Mouse (Mus musculus): Measurements from ENCODE around the gene Tctex1d2. TPM values are rescaled to one million over a fixed set of nuclear protein-coding genes. Genes with fewer than 3 reads are reported as not detected.

Tctex1d2 gene
- polyA plus RNA-seq, 1 experiment from 2014 or later = 36.1 TPM

DNA sequence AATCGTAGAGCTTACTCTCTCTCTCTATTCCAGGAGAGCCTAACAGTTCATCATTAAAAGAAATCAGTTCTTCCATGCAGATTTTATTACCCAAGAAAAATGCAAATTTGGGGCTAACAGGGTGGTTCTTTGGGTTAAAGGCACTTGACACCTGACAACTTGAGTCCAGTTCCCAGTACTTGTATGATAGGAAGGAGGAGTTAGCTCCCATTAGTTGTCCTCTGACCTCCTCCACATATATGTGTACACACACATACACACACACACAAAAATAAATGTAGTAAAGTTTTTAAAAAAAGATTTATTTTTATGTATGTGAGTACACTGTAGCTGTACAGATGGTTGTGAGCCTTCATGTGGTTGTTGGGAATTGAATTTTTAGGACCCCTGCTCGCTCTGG is 30.6 kb downstream of the Tctex1d2 start:
- DNase-seq (ENCODE audit: low spot score) (no peak), ATAC-seq (replicated peaks; ENCODE audit: low FRiP score) (no peak)
- no peaks in the 10 kb centered on the region for H3K27me3 ChIP-seq (ENCODE audit: control insufficient read depth, insufficient read depth, low read length)
- H3K4me2 ChIP-seq (ENCODE audit: low read depth, low read length, severe bottlenecking) = no peak overlapping the region
- no peak overlapping the region for H3K27ac ChIP-seq (ENCODE audit: low read depth, low read length)
- no peaks in the 10 kb centered on the region for H3K4me1 ChIP-seq (replicated peaks; ENCODE audit: control insufficient read depth, insufficient read depth, low read length)
- no peak overlapping the region for H3K9ac ChIP-seq (ENCODE audit: low read length)
- no peaks in the 10 kb centered on the region; the same call in 1 of the 2 replicates for H3K36me3 ChIP-seq (ENCODE audit: control insufficient read depth, insufficient read depth, low read length)
- H3K4me3 ChIP-seq (ENCODE audit: low read depth, low read length) = no peak overlapping the region
- 93% methylated on average over 2 of the region's 2 CpGs for WGBS
- H3K9me3 ChIP-seq (ENCODE audit: control insufficient read depth, low read length) = no peaks in the 10 kb centered on the region

DNA sequence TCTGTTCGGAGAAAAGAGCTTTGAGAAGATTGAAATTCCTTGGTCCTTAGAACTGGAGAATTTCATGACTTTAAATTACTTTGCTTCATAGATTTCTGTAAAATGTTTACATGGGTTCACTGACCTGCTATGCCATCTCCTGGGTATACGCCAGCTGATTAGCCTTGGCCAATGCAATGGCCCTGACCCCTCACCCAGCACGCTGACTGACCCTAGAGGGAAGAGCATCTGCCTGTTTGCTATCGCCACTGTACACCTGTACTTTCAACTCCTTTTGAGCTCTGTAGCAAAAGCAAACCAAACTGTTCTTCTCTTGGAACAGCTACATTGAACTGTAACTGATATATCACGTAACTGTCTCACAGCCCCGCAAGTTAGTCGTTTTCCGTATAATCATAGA is 33.6 kb downstream of the Tctex1d2 start:
- no peak overlapping the region for H3K4me2 ChIP-seq (ENCODE audit: low read depth, low read length, severe bottlenecking)
- no peak overlapping the region for H3K27ac ChIP-seq (ENCODE audit: low read depth, low read length)
- H3K4me3 ChIP-seq (ENCODE audit: low read depth, low read length) = no peak overlapping the region
- no peaks in the 10 kb centered on the region for H3K4me1 ChIP-seq (replicated peaks; ENCODE audit: control insufficient read depth, insufficient read depth, low read length)
- WGBS = 95% methylated on average over 8 of the region's 8 CpGs
- ATAC-seq (replicated peaks; ENCODE audit: low FRiP score) (no peak), DNase-seq (ENCODE audit: low spot score) (no peak)
- H3K9ac ChIP-seq (ENCODE audit: low read length) = no peak overlapping the region
- no peaks in the 10 kb centered on the region for H3K27me3 ChIP-seq (ENCODE audit: control insufficient read depth, insufficient read depth, low read length)
- no peaks in the 10 kb centered on the region; the same call in 1 of the 2 replicates for H3K36me3 ChIP-seq (ENCODE audit: control insufficient read depth, insufficient read depth, low read length)
- no peaks in the 10 kb centered on the region for H3K9me3 ChIP-seq (ENCODE audit: control insufficient read depth, low read length)

DNA sequence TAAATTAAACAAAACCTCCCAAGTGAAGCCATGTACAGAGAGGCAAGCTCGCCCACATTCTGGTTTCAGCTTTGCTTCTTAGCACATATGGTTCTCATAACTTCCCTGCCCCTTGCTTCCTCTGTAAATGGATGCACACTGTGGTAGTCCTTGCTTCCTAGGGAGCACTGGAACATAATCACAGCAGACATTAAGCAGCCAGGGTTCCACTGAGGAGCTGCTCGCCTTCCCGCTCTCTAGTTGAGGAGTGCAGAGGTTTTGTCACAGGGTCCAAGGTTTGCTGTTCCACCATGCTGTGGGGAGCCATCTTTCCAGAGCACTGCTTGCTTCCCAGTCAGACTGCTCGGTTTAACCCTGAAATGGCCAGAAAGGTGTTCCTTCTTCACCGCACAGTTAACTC is 35.1 kb downstream of the Tctex1d2 start:
- H3K27me3 ChIP-seq (ENCODE audit: control insufficient read depth, insufficient read depth, low read length) = no peaks in the 10 kb centered on the region
- no peak overlapping the region for H3K27ac ChIP-seq (ENCODE audit: low read depth, low read length)
- no peaks in the 10 kb centered on the region for H3K4me1 ChIP-seq (replicated peaks; ENCODE audit: control insufficient read depth, insufficient read depth, low read length)
- H3K9me3 ChIP-seq (ENCODE audit: control insufficient read depth, low read length) = no peaks in the 10 kb centered on the region
- WGBS = 84% methylated on average over 5 of the region's 5 CpGs
- H3K36me3 ChIP-seq (ENCODE audit: control insufficient read depth, insufficient read depth, low read length) = no peaks in the 10 kb centered on the region; the same call in 1 of the 2 replicates
- no peak overlapping the region for H3K4me2 ChIP-seq (ENCODE audit: low read depth, low read length, severe bottlenecking)
- H3K4me3 ChIP-seq (ENCODE audit: low read depth, low read length) = no peak overlapping the region
- no peak for ATAC-seq (replicated peaks; ENCODE audit: low FRiP score)
- DNase-seq (ENCODE audit: low spot score) = peak; percentile 53
- no peak overlapping the region for H3K9ac ChIP-seq (ENCODE audit: low read length)

DNA sequence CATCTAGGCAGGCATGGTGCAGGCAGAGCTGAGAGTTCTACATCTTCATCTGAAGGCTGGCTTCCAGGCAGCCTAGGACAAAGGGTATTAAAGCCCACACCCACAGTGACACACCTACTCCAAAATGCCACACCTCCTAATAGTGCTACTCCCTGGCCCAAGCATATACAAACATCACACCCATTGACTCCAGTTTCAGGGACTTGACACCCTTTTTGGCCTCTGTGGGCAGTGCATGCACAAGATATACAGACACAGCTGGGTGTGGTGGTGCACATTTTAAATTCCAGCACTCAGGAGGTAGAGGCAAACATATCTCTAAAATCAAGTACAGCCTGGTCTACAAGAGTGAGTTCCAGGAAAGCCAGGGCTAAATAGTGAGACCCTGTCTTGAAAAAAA is 36.6 kb downstream of the Tctex1d2 start:
- Histone ChIP-seq H3K4me1 (replicated peaks; ENCODE audit: control insufficient read depth, insufficient read depth, low read length) (no peaks in the 10 kb centered on the region), H3K4me3 (ENCODE audit: low read depth, low read length) (no peak overlapping the region), H3K9ac (ENCODE audit: low read length) (no peak overlapping the region), H3K9me3 (ENCODE audit: control insufficient read depth, low read length) (no peaks in the 10 kb centered on the region), H3K4me2 (ENCODE audit: low read depth, low read length, severe bottlenecking) (no peak overlapping the region), H3K27ac (ENCODE audit: low read depth, low read length) (no peak overlapping the region), H3K27me3 (ENCODE audit: control insufficient read depth, insufficient read depth, low read length) (no peaks in the 10 kb centered on the region), H3K36me3 (ENCODE audit: control insufficient read depth, insufficient read depth, low read length) (no peaks in the 10 kb centered on the region; the same call in 1 of the 2 replicates)
- no peak for ATAC-seq (replicated peaks; ENCODE audit: low FRiP score)
- DNase-seq (ENCODE audit: low spot score) = no peak

DNA sequence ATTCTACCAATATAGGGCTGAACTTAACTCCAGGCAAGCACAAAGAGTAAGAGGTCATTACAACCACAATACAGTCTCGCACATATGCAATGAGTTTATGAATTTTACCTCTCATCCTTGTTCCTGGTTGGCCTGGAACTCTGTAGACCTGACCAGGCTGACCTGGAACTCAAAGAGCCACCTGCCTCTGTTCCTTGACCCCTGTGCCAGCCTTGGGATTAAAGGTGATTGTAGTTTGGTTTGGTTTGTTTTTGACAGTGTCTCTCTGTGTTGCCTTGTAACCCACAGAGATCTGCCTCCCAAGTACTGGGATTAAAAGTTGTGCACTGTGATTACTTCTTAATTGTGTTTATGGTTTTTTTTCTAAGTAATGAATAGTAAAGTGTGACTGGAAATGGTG is 37.3 kb downstream of the Tctex1d2 start:
- no peak overlapping the region for H3K4me2 ChIP-seq (ENCODE audit: low read depth, low read length, severe bottlenecking)
- H3K9me3 ChIP-seq (ENCODE audit: control insufficient read depth, low read length) = no peaks in the 10 kb centered on the region
- H3K36me3 ChIP-seq (ENCODE audit: control insufficient read depth, insufficient read depth, low read length) = no peaks in the 10 kb centered on the region; the same call in 1 of the 2 replicates
- no peak for ATAC-seq (replicated peaks; ENCODE audit: low FRiP score)
- H3K9ac ChIP-seq (ENCODE audit: low read length) = no peak overlapping the region
- 95% methylated on average over 1 of the region's 1 CpGs for WGBS
- no peak overlapping the region for H3K4me3 ChIP-seq (ENCODE audit: low read depth, low read length)
- DNase-seq (ENCODE audit: low spot score) = no peak
- no peaks in the 10 kb centered on the region for H3K4me1 ChIP-seq (replicated peaks; ENCODE audit: control insufficient read depth, insufficient read depth, low read length)
- H3K27ac ChIP-seq (ENCODE audit: low read depth, low read length) = no peak overlapping the region
- H3K27me3 ChIP-seq (ENCODE audit: control insufficient read depth, insufficient read depth, low read length) = no peaks in the 10 kb centered on the region

DNA sequence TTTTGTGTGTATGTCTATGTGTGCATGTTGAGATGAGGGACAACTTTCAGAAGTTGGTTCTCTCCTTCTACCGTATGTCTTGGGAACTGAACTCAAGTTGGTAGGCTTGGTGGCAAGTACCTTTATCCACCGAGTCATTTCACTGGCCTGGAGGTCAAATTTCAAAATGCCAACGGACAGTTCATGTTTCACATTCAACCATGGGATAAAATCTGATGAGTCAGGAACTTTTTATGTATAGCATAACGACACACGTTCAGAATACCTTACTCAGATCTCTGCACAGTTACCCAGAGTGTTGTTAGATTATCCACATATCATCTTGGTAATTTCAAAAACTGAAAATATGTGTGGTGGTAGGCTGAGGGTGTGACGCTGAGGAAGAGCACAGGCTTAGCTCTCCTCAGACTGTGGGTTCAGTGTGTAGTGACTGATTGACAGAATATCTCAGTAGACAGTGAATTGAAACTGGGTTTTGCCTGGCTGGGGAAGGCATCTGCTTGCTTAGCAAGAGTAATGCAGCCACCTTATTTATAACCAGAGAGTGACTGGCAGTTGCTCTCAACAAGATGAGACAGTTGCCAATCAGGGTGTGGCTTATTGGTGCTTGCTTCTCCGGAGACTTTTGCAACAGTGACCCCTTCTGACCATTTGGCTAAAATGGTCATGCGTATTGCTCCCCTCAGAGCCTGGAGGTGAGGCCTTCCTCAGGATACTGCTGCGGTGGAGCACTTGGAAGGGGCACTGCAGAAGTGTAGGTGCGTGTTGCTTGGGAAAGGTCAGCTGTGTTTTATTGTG is 38.3 kb downstream of the Tctex1d2 start:
- Histone ChIP-seq H3K4me3 (ENCODE audit: low read depth, low read length) (no peak overlapping the region), H3K27ac (ENCODE audit: low read depth, low read length) (no peak overlapping the region), H3K36me3 (ENCODE audit: control insufficient read depth, insufficient read depth, low read length) (no peaks in the 10 kb centered on the region; the same call in 1 of the 2 replicates), H3K9ac (ENCODE audit: low read length) (no peak overlapping the region), H3K9me3 (ENCODE audit: control insufficient read depth, low read length) (no peaks in the 10 kb centered on the region), H3K27me3 (ENCODE audit: control insufficient read depth, insufficient read depth, low read length) (no peaks in the 10 kb centered on the region), H3K4me1 (replicated peaks; ENCODE audit: control insufficient read depth, insufficient read depth, low read length) (no peaks in the 10 kb centered on the region), H3K4me2 (ENCODE audit: low read depth, low read length, severe bottlenecking) (no peak overlapping the region)
- ATAC-seq (replicated peaks; ENCODE audit: low FRiP score) = no peak
- WGBS = 69% methylated on average over 10 of the region's 10 CpGs
- DNase-seq (ENCODE audit: low spot score) = peak; percentile 50

DNA sequence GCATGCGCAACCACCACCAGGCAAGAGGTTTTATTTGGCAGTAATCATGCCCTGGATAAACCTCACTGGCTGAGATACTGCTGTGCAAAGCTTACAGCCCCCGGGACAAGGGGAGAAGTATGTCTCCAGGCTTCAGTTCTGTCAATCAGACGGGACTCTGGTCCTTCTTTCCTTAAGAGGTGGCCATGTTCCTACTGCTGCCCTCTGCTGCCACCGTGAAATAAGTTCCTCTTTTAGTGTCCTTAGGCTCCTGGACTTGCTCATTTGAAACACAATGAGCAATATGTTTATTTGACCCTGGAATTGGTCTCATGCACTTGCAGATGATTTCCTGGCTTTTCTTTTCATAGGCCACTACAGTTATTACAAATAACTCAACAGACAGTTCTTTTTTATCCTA is 41.0 kb downstream of the Tctex1d2 start:
- DNase-seq (ENCODE audit: low spot score) (no peak), ATAC-seq (replicated peaks; ENCODE audit: low FRiP score) (no peak)
- no peak overlapping the region for H3K27ac ChIP-seq (ENCODE audit: low read depth, low read length)
- H3K4me1 ChIP-seq (replicated peaks; ENCODE audit: control insufficient read depth, insufficient read depth, low read length) = no peaks in the 10 kb centered on the region
- H3K9me3 ChIP-seq (ENCODE audit: control insufficient read depth, low read length) = no peaks in the 10 kb centered on the region
- H3K36me3 ChIP-seq (ENCODE audit: control insufficient read depth, insufficient read depth, low read length) = no peaks in the 10 kb centered on the region; the same call in 1 of the 2 replicates
- 61% methylated on average over 4 of the region's 4 CpGs for WGBS
- no peak overlapping the region for H3K4me2 ChIP-seq (ENCODE audit: low read depth, low read length, severe bottlenecking)
- H3K27me3 ChIP-seq (ENCODE audit: control insufficient read depth, insufficient read depth, low read length) = no peaks in the 10 kb centered on the region
- no peak overlapping the region for H3K9ac ChIP-seq (ENCODE audit: low read length)
- H3K4me3 ChIP-seq (ENCODE audit: low read depth, low read length) = no peak overlapping the region

DNA sequence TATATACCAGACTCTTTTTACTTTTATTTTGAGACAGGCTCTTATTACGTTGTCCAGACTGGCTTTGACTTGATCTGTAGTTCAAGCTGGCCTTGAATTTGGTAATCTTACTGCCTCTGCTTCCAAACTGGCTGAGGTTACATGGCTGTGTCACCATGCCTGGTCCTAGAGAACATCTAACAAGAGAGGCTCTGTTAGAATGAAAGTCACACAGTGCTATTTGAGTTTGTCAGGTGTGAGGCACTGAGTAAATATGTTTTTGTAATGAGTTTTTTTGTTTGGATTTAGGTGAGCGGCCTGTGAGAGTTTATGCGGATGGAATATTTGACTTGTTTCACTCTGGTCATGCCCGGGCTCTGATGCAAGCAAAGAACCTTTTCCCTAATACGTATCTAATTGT is 42.2 kb downstream of the Tctex1d2 start:
- no peak for ATAC-seq (replicated peaks; ENCODE audit: low FRiP score)
- Histone ChIP-seq H3K27me3 (ENCODE audit: control insufficient read depth, insufficient read depth, low read length) (no peaks in the 10 kb centered on the region), H3K4me2 (ENCODE audit: low read depth, low read length, severe bottlenecking) (no peak overlapping the region), H3K9ac (ENCODE audit: low read length) (no peak overlapping the region), H3K27ac (ENCODE audit: low read depth, low read length) (no peak overlapping the region), H3K4me1 (replicated peaks; ENCODE audit: control insufficient read depth, insufficient read depth, low read length) (no peaks in the 10 kb centered on the region), H3K4me3 (ENCODE audit: low read depth, low read length) (no peak overlapping the region), H3K9me3 (ENCODE audit: control insufficient read depth, low read length) (no peaks in the 10 kb centered on the region), H3K36me3 (ENCODE audit: control insufficient read depth, insufficient read depth, low read length) (no peaks in the 10 kb centered on the region; the same call in 1 of the 2 replicates)
- WGBS = 96% methylated on average over 5 of the region's 5 CpGs
- DNase-seq (ENCODE audit: low spot score) = no peak

DNA sequence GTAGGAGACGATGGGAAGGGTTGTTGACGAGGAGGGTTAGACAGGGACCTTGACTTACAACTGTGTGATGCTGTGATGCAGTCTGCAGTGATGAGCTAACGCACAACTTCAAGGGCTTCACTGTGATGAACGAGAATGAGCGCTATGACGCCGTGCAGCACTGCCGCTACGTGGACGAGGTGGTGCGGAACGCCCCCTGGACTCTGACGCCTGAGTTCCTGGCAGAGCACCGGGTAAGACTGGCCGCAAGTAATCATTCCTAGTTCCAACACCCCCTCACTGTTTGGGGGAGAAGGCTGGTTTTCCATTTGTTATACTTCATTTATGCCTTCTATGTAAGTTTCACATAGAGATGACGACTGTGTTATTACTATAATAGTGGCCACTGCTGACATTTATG is 43.4 kb downstream of the Tctex1d2 start:
- no peaks in the 10 kb centered on the region for H3K9me3 ChIP-seq (ENCODE audit: control insufficient read depth, low read length)
- no peak overlapping the region for H3K4me2 ChIP-seq (ENCODE audit: low read depth, low read length, severe bottlenecking)
- H3K36me3 ChIP-seq (ENCODE audit: control insufficient read depth, insufficient read depth, low read length) = no peaks in the 10 kb centered on the region; the same call in 1 of the 2 replicates
- ATAC-seq (replicated peaks; ENCODE audit: low FRiP score) (no peak), DNase-seq (ENCODE audit: low spot score) (no peak)
- no peak overlapping the region for H3K27ac ChIP-seq (ENCODE audit: low read depth, low read length)
- H3K4me1 ChIP-seq (replicated peaks; ENCODE audit: control insufficient read depth, insufficient read depth, low read length) = no peaks in the 10 kb centered on the region
- no peak overlapping the region for H3K9ac ChIP-seq (ENCODE audit: low read length)
- WGBS = 95% methylated on average over 16 of the region's 16 CpGs
- no peak overlapping the region for H3K4me3 ChIP-seq (ENCODE audit: low read depth, low read length)
- no peaks in the 10 kb centered on the region for H3K27me3 ChIP-seq (ENCODE audit: control insufficient read depth, insufficient read depth, low read length)

Data from forebrain, embryonic 11.5 days (tissue).